ENCODE assay signal across 19 mouse cellular contexts in genomic region chr15:25913659-25914058, GRCm38 (mm10).
A peak's percentile ranks its signal among the peaks of the same experiment; 100 is the strongest.
DNase-seq lines count a peak whose midpoint lies in the region; ATAC-seq lines count a peak whose summit lies in the region.
"Had no signal": no experiment of that assay in that cellular context is flagged by ENCODE, and none has a peak within 500 bp of the region (broad histone marks: within the 10 kb centered on the region; RNA-seq: fewer than 3 reads in every experiment).

No protein-coding gene starts in this region.

- H3K4me1 ChIP-seq in heart, embryonic 16.5 days (ENCODE audit: control insufficient read depth, insufficient read depth, low read length) = peaks cover 45% of the 10 kb centered on the region
- peaks cover 14% of the 10 kb centered on the region for H3K4me1 ChIP-seq in kidney, embryonic 16.5 days (ENCODE audit: insufficient read depth, low read length)
- peaks cover 8% of the 10 kb centered on the region for H3K4me1 ChIP-seq in liver, embryonic 16.5 days (ENCODE audit: control insufficient read depth, low read depth, low read length)
- H3K4me1 ChIP-seq: neural tube, embryonic 13.5 days; stomach, embryonic 15.5 days had no signal

- no peak overlapping the region for H3K4me2 ChIP-seq in heart, embryonic 16.5 days (ENCODE audit: low read depth, low read length)
- H3K4me2 ChIP-seq in kidney, embryonic 16.5 days (replicated peaks; ENCODE audit: low read depth, low read length) = peak overlapping the region; percentile 15; the same call in 1 of the 2 replicates
- peak overlapping the region; percentile 47 for H3K4me2 ChIP-seq in liver, embryonic 16.5 days (ENCODE audit: low read depth, low read length)
- H3K4me2 ChIP-seq: embryonic facial prominence, embryonic 13.5 days; hindbrain, embryonic 15.5 days; neural tube, embryonic 13.5 days; stomach, embryonic 15.5 days had no signal

- H3K4me3 ChIP-seq in heart, embryonic 16.5 days (ENCODE audit: low read length) = no peak overlapping the region
- H3K4me3 ChIP-seq in kidney, embryonic 16.5 days (ENCODE audit: low read length) = no peak overlapping the region
- H3K4me3 ChIP-seq in liver, embryonic 16.5 days (ENCODE audit: low read depth, low read length) = no peak overlapping the region
- H3K4me3 ChIP-seq: embryonic facial prominence, embryonic 13.5 days; hindbrain, embryonic 15.5 days; neural tube, embryonic 13.5 days; stomach, embryonic 15.5 days had no signal

- peak overlapping the region; percentile 46 for H3K27ac ChIP-seq in heart, embryonic 16.5 days (ENCODE audit: low read length)
- H3K27ac ChIP-seq in kidney, embryonic 16.5 days (ENCODE audit: low read length) = peak overlapping the region; percentile 85
- peak overlapping the region; percentile 45 for H3K27ac ChIP-seq in liver, embryonic 16.5 days (ENCODE audit: low read length)
- H3K27ac ChIP-seq: embryonic facial prominence, embryonic 13.5 days; hindbrain, embryonic 15.5 days; neural tube, embryonic 13.5 days; stomach, embryonic 15.5 days had no signal

- no peaks in the 10 kb centered on the region for H3K27me3 ChIP-seq in heart, embryonic 16.5 days (ENCODE audit: control insufficient read depth, insufficient read depth, low read length)
- H3K27me3 ChIP-seq in kidney, embryonic 16.5 days (ENCODE audit: insufficient read depth, low read length) = no peaks in the 10 kb centered on the region
- no peaks in the 10 kb centered on the region for H3K27me3 ChIP-seq in liver, embryonic 16.5 days (ENCODE audit: control insufficient read depth, insufficient read depth, low read depth, low read length)
- H3K27me3 ChIP-seq: embryonic facial prominence, embryonic 13.5 days; hindbrain, embryonic 15.5 days; neural tube, embryonic 13.5 days; stomach, embryonic 15.5 days had no signal

- ATAC-seq in heart, embryonic 16.5 days (replicated peaks; ENCODE audit: extremely low read depth, insufficient read depth, low FRiP score) = no peak
- peak; percentile 90 for ATAC-seq in kidney, embryonic 16.5 days (ENCODE audit: low FRiP score, low TSS enrichment)
- peak; percentile 70 for ATAC-seq in liver, embryonic 16.5 days (ENCODE audit: low read depth)
- ATAC-seq: forebrain, postnatal 0 days; intestine, embryonic 16.5 days had no signal

- H3K9ac ChIP-seq in heart, embryonic 16.5 days (ENCODE audit: low read length) = no peak overlapping the region
- H3K9ac ChIP-seq in kidney, embryonic 16.5 days (replicated peaks; ENCODE audit: low read length) = no peak overlapping the region
- no peak overlapping the region for H3K9ac ChIP-seq in liver, embryonic 16.5 days (ENCODE audit: low read depth, low read length)
- H3K9ac ChIP-seq: embryonic facial prominence, embryonic 13.5 days; forebrain, postnatal 0 days; hindbrain, embryonic 15.5 days; neural tube, embryonic 13.5 days; stomach, embryonic 15.5 days had no signal

- no peaks in the 10 kb centered on the region for H3K9me3 ChIP-seq in heart, embryonic 16.5 days (replicated peaks; ENCODE audit: control insufficient read depth, low read length)
- no peaks in the 10 kb centered on the region for H3K9me3 ChIP-seq in kidney, embryonic 16.5 days (ENCODE audit: low read length)
- H3K9me3 ChIP-seq in liver, embryonic 16.5 days (replicated peaks; ENCODE audit: control insufficient read depth, low read length) = no peaks in the 10 kb centered on the region
- H3K9me3 ChIP-seq: embryonic facial prominence, embryonic 13.5 days; hindbrain, embryonic 15.5 days; neural tube, embryonic 13.5 days; stomach, embryonic 15.5 days had no signal

- no peak for DNase-seq in heart, adult 8-10 months (ENCODE audit: low spot score)
- peak; percentile 54 to 83 for DNase-seq in kidney, adult 8-10 months
- no peak for DNase-seq in urinary bladder, postnatal 36 days (ENCODE audit: low spot score in 2 of 2)
- DNase-seq in testis, postnatal 14 days (ENCODE audit: low spot score) = no peak
- DNase-seq: cerebellum, adult 9-10 months; forebrain, postnatal 0 days; gastrocnemius, postnatal 10 days; layer of hippocampus, adult 9-11 months; lung, postnatal 14 days; right cerebral cortex, postnatal 14 days; thymus, postnatal 14 days had no signal

- no peaks in the 10 kb centered on the region for H3K36me3 ChIP-seq in heart, embryonic 16.5 days (ENCODE audit: control insufficient read depth, insufficient read depth)
- H3K36me3 ChIP-seq in kidney, embryonic 16.5 days (ENCODE audit: insufficient read depth, low read length) = no peaks in the 10 kb centered on the region
- no peaks in the 10 kb centered on the region for H3K36me3 ChIP-seq in liver, embryonic 16.5 days (ENCODE audit: control insufficient read depth, insufficient read depth)
- H3K36me3 ChIP-seq: embryonic facial prominence, embryonic 13.5 days; hindbrain, embryonic 15.5 days; neural tube, embryonic 13.5 days; stomach, embryonic 15.5 days had no signal

- WGBS in heart, embryonic 16.5 days = 69% methylated on average over 9 of the region's 9 CpGs
- WGBS in kidney, embryonic 16.5 days = 63% methylated on average over 9 of the region's 9 CpGs
- 54% methylated on average over 9 of the region's 9 CpGs for WGBS in liver, embryonic 16.5 days (ENCODE audit: insufficient replicate concordance)

Comparison
In these comparisons a context has a peak if more than half of its experiments do, and no peak if none do; other contexts are left out.
1. DNase-seq: peak in kidney, adult 8-10 months (2 of 2); none in heart, adult 8-10 months (single experiment), urinary bladder, postnatal 36 days (0 of 2) and testis, postnatal 14 days (single experiment).
2. Peak in every context shown above with its lines, with median percentiles within 50 percentile points of each other: H3K27ac ChIP-seq.